Mouse (Mus musculus) heart, embryonic 16.5 days (tissue): ENCODE data around the gene Dixdc1. TPM values are rescaled to one million over a fixed set of nuclear protein-coding genes. Genes with fewer than 3 reads are reported as not detected.
A peak's percentile ranks its signal among the peaks of the same experiment; 100 is the strongest.

Experiments
- ATAC-seq: fragments of 200-750 bp; cut with Nextera tagmentation; replicated peaks from 2 replicates; pipeline ENCODE4 v1.8.0; 2017; ENCODE audit warnings: moderate number of reproducible peaks; ENCODE audit not compliant: insufficient read depth, low FRiP score; ENCODE audit errors: extremely low read depth
- H3K27ac ChIP-seq: fragments of 300-500 bp; sonication (generic); 2 replicates; pipeline ENCODE4 v1.5.1; 2014; ENCODE audit warnings: mild to moderate bottlenecking, low read length, control low read depth, moderate library complexity
- H3K27me3 ChIP-seq: fragments of 300-500 bp; sonication (generic); 2 replicates; pipeline ENCODE4 v1.6.1; 2014; ENCODE audit warnings: low read length, mixed read lengths; ENCODE audit not compliant: control insufficient read depth, insufficient read depth
- H3K36me3 ChIP-seq: fragments of 300-500 bp; sonication (generic); 2 replicates; pipeline ENCODE4 v1.6.1; 2014; ENCODE audit not compliant: control insufficient read depth, insufficient read depth
- H3K4me1 ChIP-seq: fragments of 300-500 bp; sonication (generic); 2 replicates; pipeline ENCODE4 v1.6.1; 2014; ENCODE audit warnings: low read length, mixed read lengths; ENCODE audit not compliant: control insufficient read depth, insufficient read depth
- H3K4me2 ChIP-seq: fragments of 300-500 bp; sonication (generic); 2 replicates; pipeline ENCODE4 v1.6.1; 2014; ENCODE audit warnings: low read depth, mild to moderate bottlenecking, control low read depth, low read length
- H3K4me3 ChIP-seq: fragments of 300-500 bp; sonication (generic); 2 replicates; pipeline ENCODE4 v1.5.1; 2014; ENCODE audit warnings: mild to moderate bottlenecking, control low read depth, low read length
- H3K9ac ChIP-seq: fragments of 300-500 bp; sonication (generic); 2 replicates; pipeline ENCODE4 v1.6.1; 2014; ENCODE audit warnings: low read length, control low read depth
- H3K9me3 ChIP-seq: fragments of 300-500 bp; sonication (generic); replicated peaks from 2 replicates; pipeline ENCODE4 v1.6.1; 2016; ENCODE audit warnings: low read length; ENCODE audit not compliant: control insufficient read depth
- WGBS: fragments of 180-500 bp; shearing (Covaris S2); extraction: QIAGEN DNeasy Blood & Tissue Kit; methylation state at CpG from one replicate; pipeline ENCODE4 v1.1.7; 2014; 5-methylcytosine and 5-hydroxymethylcytosine counted together
- polyA plus RNA-seq: library from polyadenylated mRNA; unstranded; fragments of >200 nt; fragmentation: Nextera tagmentation; extraction: Ambion mirVana; gene quantifications from 2 replicates; pipeline ENCODE4 v1.2.1, GENCODE M21; 2015

Dixdc1 gene
- polyA plus RNA-seq, 1 experiment from 2014 or later: 8.6 TPM

- ATAC-seq: no peak
Observed at GRCm38 (mm10) chr9:50670690-50671089, 68.6 kb downstream of the Dixdc1 start.

GRCm38 (mm10) chr9:50667579-50668498 lies 71.5 kb downstream of the Dixdc1 start:
- no peaks in the 10 kb centered on the region for H3K27me3 ChIP-seq
- no peak overlapping the region for H3K27ac ChIP-seq
- WGBS: 61% methylated on average over 8 of the region's 8 CpGs
- no peaks in the 10 kb centered on the region for H3K4me1 ChIP-seq
- no peaks in the 10 kb centered on the region for H3K9me3 ChIP-seq
- H3K4me3 ChIP-seq: no peak overlapping the region
- ATAC-seq: peak; percentile 45; the same call in 1 of the 2 replicates
- no peak overlapping the region for H3K4me2 ChIP-seq
- peaks cover 5% of the 10 kb centered on the region; the same call in 1 of the 2 replicates for H3K36me3 ChIP-seq
- no peak overlapping the region for H3K9ac ChIP-seq

More at GRCm38 (mm10) chr9:50670690-50671089, 68.6 kb downstream of the Dixdc1 start:
- Histone ChIP-seq H3K27me3 (no peaks in the 10 kb centered on the region), H3K9ac (no peak overlapping the region), H3K4me3 (no peak overlapping the region), H3K9me3 (no peaks in the 10 kb centered on the region), H3K4me2 (no peak overlapping the region), H3K36me3 (peaks cover 5% of the 10 kb centered on the region; the same call in 1 of the 2 replicates), H3K27ac (no peak overlapping the region), H3K4me1 (no peaks in the 10 kb centered on the region)
- 33% methylated on average over 5 of the region's 5 CpGs for WGBS

DNA sequence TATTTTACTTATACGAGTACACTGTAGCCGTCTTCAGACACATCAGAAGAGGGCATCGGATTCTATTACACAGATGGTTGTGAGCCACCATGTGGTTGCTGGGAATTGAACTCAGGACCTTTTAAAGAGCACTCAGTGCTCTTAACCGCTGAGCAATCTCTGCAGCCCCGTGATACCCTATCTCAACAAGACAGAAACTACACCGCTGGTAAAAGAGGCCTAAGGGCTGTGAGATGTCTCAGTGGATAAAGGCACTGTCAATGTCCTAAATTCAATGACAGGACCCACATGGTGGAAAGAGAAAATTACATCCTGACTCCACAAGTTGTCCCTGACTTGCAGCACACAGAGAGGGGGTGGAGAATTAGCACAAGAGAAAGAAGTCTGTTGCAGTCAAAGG lies 72.9 kb downstream of the Dixdc1 start:
- Histone ChIP-seq H3K9ac (no peak overlapping the region), H3K4me1 (no peaks in the 10 kb centered on the region), H3K9me3 (no peaks in the 10 kb centered on the region), H3K4me2 (no peak overlapping the region), H3K27ac (no peak overlapping the region), H3K27me3 (no peaks in the 10 kb centered on the region), H3K4me3 (no peak overlapping the region), H3K36me3 (peaks cover 5% of the 10 kb centered on the region; the same call in 1 of the 2 replicates)
- no peak for ATAC-seq
- 74% methylated on average over 6 of the region's 6 CpGs for WGBS

- Histone ChIP-seq H3K4me2 (no peak overlapping the region), H3K9ac (no peak overlapping the region), H3K27me3 (no peaks in the 10 kb centered on the region), H3K27ac (peak overlapping the region; percentile 20; the same call in 1 of the 2 replicates), H3K36me3 (peaks cover 5% of the 10 kb centered on the region; the same call in 1 of the 2 replicates), H3K9me3 (no peaks in the 10 kb centered on the region), H3K4me1 (peaks cover 5% of the 10 kb centered on the region; the same call in 1 of the 2 replicates), H3K4me3 (no peak overlapping the region)
- no peak for ATAC-seq
- WGBS: 71% methylated on average over 5 of the region's 5 CpGs
Observed at GRCm38 (mm10) chr9:50664826-50665225, 74.5 kb downstream of the Dixdc1 start.

GRCm38 (mm10) chr9:50660431-50660830 lies 78.9 kb downstream of the Dixdc1 start:
- Histone ChIP-seq H3K27me3 (no peaks in the 10 kb centered on the region), H3K9ac (peak overlapping the region; percentile 98), H3K4me3 (peak overlapping the region; percentile 76), H3K4me1 (peaks cover 18% of the 10 kb centered on the region), H3K4me2 (peak overlapping the region; percentile 65), H3K9me3 (no peaks in the 10 kb centered on the region), H3K36me3 (peaks cover 15% of the 10 kb centered on the region), H3K27ac (peak overlapping the region; percentile 93)
- ATAC-seq: no peak
- WGBS: 18% methylated on average over 12 of the region's 12 CpGs

GRCm38 (mm10) chr9:50659392-50660217 lies 79.7 kb downstream of the Dixdc1 start, which contains the start of gene Dlat:
TSS of gene Dlat (minus strand) at chr9:50659780.
- peaks cover 18% of the 10 kb centered on the region for H3K4me1 ChIP-seq
- H3K27me3 ChIP-seq: no peaks in the 10 kb centered on the region
- ATAC-seq: peak; percentile 93
- H3K9ac ChIP-seq: peak within 1 kb of the TSS; percentile 98
- no peaks in the 10 kb centered on the region for H3K9me3 ChIP-seq
- peak within 1 kb of the TSS; percentile 65 for H3K4me2 ChIP-seq
- H3K4me3 ChIP-seq: peak within 1 kb of the TSS; percentile 76
- H3K27ac ChIP-seq: peak within 1 kb of the TSS; percentile 93
- H3K36me3 ChIP-seq: peaks cover 15% of the 10 kb centered on the region
- WGBS: 0% methylated on average over 63 of the region's 63 CpGs

DNA sequence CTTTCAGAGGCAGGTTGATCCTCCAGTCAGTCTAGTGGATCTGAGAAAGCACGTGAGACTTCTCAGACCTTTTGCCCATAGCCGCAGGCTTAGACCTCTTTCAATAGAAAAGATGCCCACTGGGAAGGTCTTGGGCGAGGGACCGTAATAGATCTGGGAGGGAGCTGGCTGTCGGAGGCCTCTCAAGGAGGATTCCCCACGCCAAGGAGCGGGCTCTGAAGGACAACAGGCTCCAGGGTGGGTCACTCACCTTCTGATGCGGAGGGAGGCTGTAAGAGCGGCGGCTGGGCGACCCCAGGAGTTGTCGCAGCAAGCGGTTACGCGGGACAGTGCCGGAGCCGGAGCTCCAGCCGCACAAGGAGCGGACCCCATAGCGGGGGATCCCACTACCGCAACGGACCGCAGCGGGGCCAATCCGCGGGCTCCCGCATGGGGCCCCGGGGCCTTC lies 80.4 kb downstream of the Dixdc1 start:
- Histone ChIP-seq H3K4me2 (peak overlapping the region; percentile 65), H3K36me3 (peaks cover 15% of the 10 kb centered on the region), H3K4me1 (peaks cover 18% of the 10 kb centered on the region), H3K4me3 (peak overlapping the region; percentile 76), H3K9me3 (no peaks in the 10 kb centered on the region), H3K9ac (peak overlapping the region; percentile 98), H3K27ac (peak overlapping the region; percentile 93), H3K27me3 (no peaks in the 10 kb centered on the region)
- WGBS: under 1% methylated on average over 28 of the region's 28 CpGs
- peak; percentile 52; the same call in 1 of the 2 replicates for ATAC-seq

GRCm38 (mm10) chr9:50658391-50658790 lies 80.9 kb downstream of the Dixdc1 start:
- peak overlapping the region; percentile 76 for H3K4me3 ChIP-seq
- H3K27me3 ChIP-seq: no peaks in the 10 kb centered on the region
- H3K9me3 ChIP-seq: no peaks in the 10 kb centered on the region
- no peak for ATAC-seq
- H3K36me3 ChIP-seq: peaks cover 21% of the 10 kb centered on the region
- peak overlapping the region; percentile 65 for H3K4me2 ChIP-seq
- 11% methylated on average over 5 of the region's 5 CpGs for WGBS
- peaks cover 18% of the 10 kb centered on the region for H3K4me1 ChIP-seq
- H3K27ac ChIP-seq: peak overlapping the region; percentile 93; the same call in 1 of the 2 replicates
- peak overlapping the region; percentile 98 for H3K9ac ChIP-seq
